ENCODE assay signal across 26 mouse cellular contexts in genomic region chr16:24438438-24438837, GRCm38 (mm10). TPM values are rescaled to one million over a fixed set of nuclear protein-coding genes. Genes with fewer than 3 reads are reported as not detected.
DNase-seq lines count a peak whose midpoint lies in the region; ATAC-seq and TF ChIP-seq lines count a peak whose summit lies in the region.
"Had no signal": no experiment of that assay in that cellular context is flagged by ENCODE, and none has a peak within 500 bp of the region (broad histone marks: within the 10 kb centered on the region; RNA-seq: fewer than 3 reads in every experiment).

No protein-coding gene starts in this region.

- no peak for TF ChIP-seq POLR2A in liver, adult 2 months (IDR thresholded peaks at IDR 0.05; ENCODE audit: extremely low read depth, insufficient read depth, low read length)

- no peaks in the 10 kb centered on the region for H3K27me3 ChIP-seq in liver, adult 2 months (ENCODE audit: control insufficient read depth, insufficient read depth, low read length)
- no peaks in the 10 kb centered on the region for H3K27me3 ChIP-seq in midbrain, embryonic 14.5 days (ENCODE audit: control insufficient read depth, insufficient read depth, low read length)
- H3K27me3 ChIP-seq: CH12.LX; hindbrain, embryonic 12.5 days; lung, embryonic 15.5 days; neural tube, embryonic 13.5 days had no signal

- H3K9me3 ChIP-seq in midbrain, embryonic 14.5 days (ENCODE audit: control insufficient read depth, low read length), result no peaks in the 10 kb centered on the region
- H3K9me3 ChIP-seq: hindbrain, embryonic 12.5 days; lung, embryonic 15.5 days; midbrain, embryonic 10.5 days; neural tube, embryonic 13.5 days had no signal

- no peak for DNase-seq in gastrocnemius, adult 2 months
- no peak for DNase-seq in gastrocnemius, adult 18-20 months (ENCODE audit: low spot score)
- peak; percentile 76 for DNase-seq in liver, adult 2 months (ENCODE audit: extremely low read depth, low read depth, low spot score)
- no peak for DNase-seq in liver
- peak; percentile 63 for DNase-seq in kidney, postnatal 14 days
- no peak for DNase-seq in midbrain, embryonic 14.5 days
- DNase-seq in layer of hippocampus, adult 8-10 months (ENCODE audit: low spot score in 2 of 2), result no peak
- DNase-seq: adrenal gland, adult 2 months; adrenal gland, postnatal 36 days; cerebellum, adult 18-20 months; cerebellum, postnatal 10 days; gastrocnemius, postnatal 36 days; heart, adult 18-20 months; heart, postnatal 36 days; right cerebral cortex, postnatal 4 days had no signal

- no peaks in the 10 kb centered on the region for H3K36me3 ChIP-seq in liver, adult 2 months (ENCODE audit: control insufficient read depth, insufficient read depth, low read length)
- H3K36me3 ChIP-seq in midbrain, embryonic 14.5 days (ENCODE audit: control insufficient read depth, insufficient read depth, low read length), result no peaks in the 10 kb centered on the region
- H3K36me3 ChIP-seq: hindbrain, embryonic 12.5 days; lung, embryonic 15.5 days; midbrain, embryonic 10.5 days; neural tube, embryonic 13.5 days had no signal

- intact Hi-C loops in gastrocnemius, adult 2 months (cut with DNase I), result no loop called here

- no peak for TF ChIP-seq CTCF in gastrocnemius, adult 2 months (IDR thresholded peaks at IDR 0.05)
- no peak for TF ChIP-seq CTCF in liver, adult 2 months (IDR thresholded peaks at IDR 0.05; ENCODE audit: low read depth, low read length)

- no peak overlapping the region for H3K4me2 ChIP-seq in midbrain, embryonic 14.5 days (ENCODE audit: low read length)
- H3K4me2 ChIP-seq: heart, embryonic 11.5 days; hindbrain, embryonic 12.5 days; liver, embryonic 11.5 days; lung, embryonic 15.5 days; neural tube, embryonic 13.5 days had no signal

- peaks cover 23% of the 10 kb centered on the region for H3K4me1 ChIP-seq in liver, adult 2 months (ENCODE audit: control insufficient read depth, insufficient read depth, low read length)
- H3K4me1 ChIP-seq in midbrain, embryonic 14.5 days (ENCODE audit: control insufficient read depth, insufficient read depth, low read length), result 0 out of 2 replicates have a peak, but pooled peaks cover 13% of the 10 kb centered on the region

- H3K27ac ChIP-seq in gastrocnemius, adult 2 months, result peak overlapping the region; percentile 91; the same call in 1 of the 2 replicates
- H3K27ac ChIP-seq in liver, adult 2 months (replicated peaks; ENCODE audit: insufficient read depth, low read depth, low read length), result peak overlapping the region; percentile 60
- H3K27ac ChIP-seq in midbrain, embryonic 14.5 days (replicated peaks; ENCODE audit: low read depth, low read length), result no peak overlapping the region
- H3K27ac ChIP-seq: hindbrain, embryonic 12.5 days; lung, embryonic 15.5 days; midbrain, embryonic 10.5 days; neural tube, embryonic 13.5 days had no signal

- no peak overlapping the region for H3K9ac ChIP-seq in liver, adult 2 months (ENCODE audit: low read depth, low read length)
- no peak overlapping the region for H3K9ac ChIP-seq in midbrain, embryonic 14.5 days (replicated peaks; ENCODE audit: low read length)
- H3K9ac ChIP-seq: hindbrain, embryonic 12.5 days; lung, embryonic 15.5 days; neural tube, embryonic 13.5 days had no signal

- H3K4me3 ChIP-seq in gastrocnemius, adult 2 months, result no peak overlapping the region
- no peak overlapping the region for H3K4me3 ChIP-seq in liver, adult 2 months (ENCODE audit: insufficient read depth, low read depth, low read length)
- no peak overlapping the region for H3K4me3 ChIP-seq in midbrain, embryonic 14.5 days (replicated peaks; ENCODE audit: low read depth, low read length)
- H3K4me3 ChIP-seq: erythroblast, embryonic 14.5 days; hindbrain, embryonic 12.5 days; lung, embryonic 15.5 days; midbrain, embryonic 10.5 days; myocyte; neural tube, embryonic 13.5 days had no signal

- no peak for ATAC-seq in midbrain, embryonic 14.5 days (ENCODE audit: low FRiP score, low TSS enrichment)
- ATAC-seq: activated CD4-positive, CD25-positive, alpha-beta regulatory T cell, adult 4 months; midbrain, embryonic 16.5 days had no signal

- 56% methylated on average over 4 of the region's 4 CpGs for WGBS in liver, adult 2 months
- 94% methylated on average over 4 of the region's 4 CpGs for WGBS in midbrain, embryonic 14.5 days

- H3K79me2 ChIP-seq in liver, adult 2 months (ENCODE audit: control insufficient read depth, insufficient read depth, low read length), result peaks cover 18% of the 10 kb centered on the region

RNA-seq across cellular contexts. Expression of gene Lpp, which starts 45.1 kb away (rescaled TPM):
- total RNA-seq in gastrocnemius, adult 2 months (2021), result 10 to 100 TPM; 17.7 to 18.0 TPM
- 10 to 100 TPM; 13.4 to 17.4 TPM for total RNA-seq in gastrocnemius, adult 18-20 months (2021)
- 23.0 and 25.9 TPM in 2 replicates for total RNA-seq in liver, adult 2 months (2014; rRNA removed)
- 7.5 and 11.4 TPM in 2 replicates for polyA plus RNA-seq in liver, adult 2 months (2012; rRNA removed)
- 5.8 and 9.6 TPM in 2 replicates for polyA plus RNA-seq in midbrain, embryonic 14.5 days (2014; fragmentation: Nextera tagmentation; extraction: Ambion mirVana)
- 10 to 100 TPM in 2 of 4 experiments, 1 to 10 TPM in 2; 8.3 to 12.0 (median 10.4) TPM for total RNA-seq in layer of hippocampus, adult 8-10 months (2022)
- polyA plus RNA-seq: erythroblast, embryonic 14.5 days had no signal

Comparison
In these comparisons a context has a peak if more than half of its experiments do, and no peak if none do; other contexts are left out.
1. DNase-seq: peak in liver, adult 2 months (single experiment) and kidney, postnatal 14 days (single experiment); none in gastrocnemius, adult 2 months (single experiment), gastrocnemius, adult 18-20 months (single experiment), liver (single experiment), midbrain, embryonic 14.5 days (single experiment) and layer of hippocampus, adult 8-10 months (0 of 2).